Mouse (Mus musculus): ENCODE measurements around the gene Srbd1.

The Srbd1 gene

GRCm38 (mm10) chr17:86150867-86151348 is 5.9 kb upstream of the Srbd1 start:
- in situ Hi-C loops (cut with MboI; ENCODE audit: unreplicated experiment in 2 of 2) = loop anchor here (10.0 kb wide), 2 partner anchors 664 to 754 kb away; no protein-coding TSS in a partner anchor

- in situ Hi-C loops (cut with MboI; ENCODE audit: unreplicated experiment in 2 of 2) = loop anchor here (10.0 to 25.0 kb wide), 4 partner anchors 665 to 1837 kb away; partner anchors contain the start of gene Mcfd2 (in 2 of the 2)
Measured at GRCm38 (mm10) chr17:86149726-86150125, 4.8 kb upstream of the Srbd1 start.

- in situ Hi-C loops (cut with MboI; ENCODE audit: unreplicated experiment in 2 of 2) = loop anchor here (10.0 to 25.0 kb wide), 3 partner anchors 760 to 1832 kb away; partner anchors contain the start of gene Mcfd2 (in 2 of the 2)
Measured at GRCm38 (mm10) chr17:86144537-86145078, 367 bp downstream of the Srbd1 start.

- in situ Hi-C loops (cut with MboI; ENCODE audit: unreplicated experiment in 2 of 2) = loop anchor here (25.0 kb wide), 2 partner anchors 1126 to 1824 kb away; partner anchors contain the start of gene Mcfd2 (in 2 of the 2)
Measured at GRCm38 (mm10) chr17:86135835-86136234, 9.1 kb downstream of the Srbd1 start.

- in situ Hi-C loops (cut with MboI; ENCODE audit: unreplicated experiment in 2 of 2) = loop anchor here (25.0 kb wide), 2 partner anchors 1128 to 1822 kb away; partner anchors contain the start of gene Mcfd2 (in 2 of the 2)
Measured at GRCm38 (mm10) chr17:86134461-86134860, 10.5 kb downstream of the Srbd1 start.

GRCm38 (mm10) chr17:86132534-86132933 is 12.4 kb downstream of the Srbd1 start:
- in situ Hi-C loops (cut with MboI; ENCODE audit: unreplicated experiment in 2 of 2) = loop anchor here (25.0 kb wide), 2 partner anchors 1130 to 1820 kb away; partner anchors contain the start of gene Mcfd2 (in 2 of the 2)

GRCm38 (mm10) chr17:86128198-86128597 is 16.8 kb downstream of the Srbd1 start:
- in situ Hi-C loops (cut with MboI; ENCODE audit: unreplicated experiment in 2 of 2) = loop anchor here (25.0 kb wide), 2 partner anchors 1134 to 1816 kb away; partner anchors contain the start of gene Mcfd2 (in 2 of the 2)

- in situ Hi-C loops (cut with MboI; ENCODE audit: unreplicated experiment in 2 of 2) = loop anchor here (25.0 kb wide), 2 partner anchors 1136 to 1814 kb away; partner anchors contain the start of gene Mcfd2 (in 2 of the 2)
Measured at GRCm38 (mm10) chr17:86125908-86126307, 19.1 kb downstream of the Srbd1 start.

- in situ Hi-C loops (cut with MboI; ENCODE audit: unreplicated experiment in 2 of 2) = no loop called here
Measured at GRCm38 (mm10) chr17:86123146-86123545, 21.8 kb downstream of the Srbd1 start.

- in situ Hi-C loops (cut with MboI; ENCODE audit: unreplicated experiment in 2 of 2) = no loop called here
Measured at GRCm38 (mm10) chr17:86096875-86097274, 48.1 kb downstream of the Srbd1 start.

GRCm38 (mm10) chr17:86093124-86093523 is 51.9 kb downstream of the Srbd1 start:
- in situ Hi-C loops (cut with MboI; ENCODE audit: unreplicated experiment in 2 of 2) = no loop called here

GRCm38 (mm10) chr17:86091631-86092030 is 53.3 kb downstream of the Srbd1 start:
- in situ Hi-C loops (cut with MboI; ENCODE audit: unreplicated experiment in 2 of 2) = no loop called here

- in situ Hi-C loops (cut with MboI; ENCODE audit: unreplicated experiment in 2 of 2) = no loop called here
Measured at GRCm38 (mm10) chr17:86089893-86090588, 54.9 kb downstream of the Srbd1 start.

GRCm38 (mm10) chr17:86087922-86088321 is 57.1 kb downstream of the Srbd1 start:
- in situ Hi-C loops (cut with MboI; ENCODE audit: unreplicated experiment in 2 of 2) = no loop called here

GRCm38 (mm10) chr17:86086191-86086590 is 58.8 kb downstream of the Srbd1 start:
- in situ Hi-C loops (cut with MboI; ENCODE audit: unreplicated experiment in 2 of 2) = no loop called here

- in situ Hi-C loops (cut with MboI; ENCODE audit: unreplicated experiment in 2 of 2) = no loop called here
Measured at GRCm38 (mm10) chr17:86083207-86083606, 61.8 kb downstream of the Srbd1 start.

GRCm38 (mm10) chr17:86078060-86078459 is 66.9 kb downstream of the Srbd1 start:
- in situ Hi-C loops (cut with MboI; ENCODE audit: unreplicated experiment in 2 of 2) = no loop called here

GRCm38 (mm10) chr17:86067444-86067843 is 77.5 kb downstream of the Srbd1 start:
- in situ Hi-C loops (cut with MboI; ENCODE audit: unreplicated experiment in 2 of 2) = loop anchor here (10.0 to 25.0 kb wide), 3 partner anchors 880 to 1233 kb away; no protein-coding TSS in a partner anchor

- in situ Hi-C loops (cut with MboI; ENCODE audit: unreplicated experiment in 2 of 2) = loop anchor here (10.0 to 25.0 kb wide), 3 partner anchors 879 to 1231 kb away; no protein-coding TSS in a partner anchor
Measured at GRCm38 (mm10) chr17:86065833-86066232, 79.1 kb downstream of the Srbd1 start.

- in situ Hi-C loops (cut with MboI; ENCODE audit: unreplicated experiment in 2 of 2) = loop anchor here (10.0 to 25.0 kb wide), 3 partner anchors 876 to 1229 kb away; no protein-coding TSS in a partner anchor
Measured at GRCm38 (mm10) chr17:86063461-86063860, 81.5 kb downstream of the Srbd1 start.

GRCm38 (mm10) chr17:86060911-86061310 is 84.1 kb downstream of the Srbd1 start:
- in situ Hi-C loops (cut with MboI; ENCODE audit: unreplicated experiment in 2 of 2) = loop anchor here (10.0 to 25.0 kb wide), 3 partner anchors 874 to 1226 kb away; no protein-coding TSS in a partner anchor
